Mouse (Mus musculus): ENCODE measurements around the gene Gipc2.
A peak's percentile ranks its signal among the peaks of the same experiment; 100 is the strongest.

Gene Gipc2

GRCm38 (mm10) chr3:152114786-152115185 is 51.2 kb downstream of the Gipc2 start:
- DNase-seq, result peak; percentile 92 to 95

GRCm38 (mm10) chr3:152114222-152114621 is 51.8 kb downstream of the Gipc2 start:
- no peak for DNase-seq

GRCm38 (mm10) chr3:152113496-152113895 is 52.5 kb downstream of the Gipc2 start:
- peak; percentile 58 to 79 for DNase-seq

- DNase-seq, result no peak
Measured at GRCm38 (mm10) chr3:152112664-152113063, 53.4 kb downstream of the Gipc2 start.

- no peak for DNase-seq
Measured at GRCm38 (mm10) chr3:152111482-152111881, 54.5 kb downstream of the Gipc2 start.

GRCm38 (mm10) chr3:152111081-152111480 is 54.9 kb downstream of the Gipc2 start:
- peak; percentile 85 to 93 for DNase-seq

GRCm38 (mm10) chr3:152109260-152109587 is 56.8 kb downstream of the Gipc2 start:
- DNase-seq, result no peak

GRCm38 (mm10) chr3:152108560-152109259 is 57.3 kb downstream of the Gipc2 start:
- DNase-seq, result no peak

GRCm38 (mm10) chr3:152108003-152108395 is 58.0 kb downstream of the Gipc2 start:
- DNase-seq, result no peak

- no peak for DNase-seq
Measured at GRCm38 (mm10) chr3:152107149-152108002, 58.7 kb downstream of the Gipc2 start.

- no peak for DNase-seq
Measured at GRCm38 (mm10) chr3:152106225-152107148, 59.5 kb downstream of the Gipc2 start.

GRCm38 (mm10) chr3:152105341-152105740 is 60.7 kb downstream of the Gipc2 start:
- peak; percentile 54 to 67 for DNase-seq

GRCm38 (mm10) chr3:152103381-152103780 is 62.6 kb downstream of the Gipc2 start:
- no peak for DNase-seq

- DNase-seq, result no peak
Measured at GRCm38 (mm10) chr3:152101459-152101858, 64.6 kb downstream of the Gipc2 start.

- DNase-seq, result no peak
Measured at GRCm38 (mm10) chr3:152100119-152100818, 65.8 kb downstream of the Gipc2 start.

- DNase-seq, result peak in 1 of 2 experiments; percentile 49
Measured at GRCm38 (mm10) chr3:152095030-152095429, 71.0 kb downstream of the Gipc2 start.

GRCm38 (mm10) chr3:152092385-152093057 is 73.5 kb downstream of the Gipc2 start:
- DNase-seq, result no peak

GRCm38 (mm10) chr3:152089178-152089577 is 76.9 kb downstream of the Gipc2 start:
- peak; percentile 58 to 72 for DNase-seq

GRCm38 (mm10) chr3:152081381-152081780 is 84.6 kb downstream of the Gipc2 start:
- DNase-seq, result no peak

- no peak for DNase-seq
Measured at GRCm38 (mm10) chr3:152076088-152076487, 89.9 kb downstream of the Gipc2 start.

- DNase-seq, result no peak
Measured at GRCm38 (mm10) chr3:152069001-152069400, 97.0 kb downstream of the Gipc2 start.

- DNase-seq, result no peak
Measured at GRCm38 (mm10) chr3:152068311-152068710, 97.7 kb downstream of the Gipc2 start.

All from kidney, postnatal 25 days (tissue).